Mouse (Mus musculus): ENCODE measurements at regions not wholly inside any gene's neighbourhood (a gene's known extent, or its start where the extent isn't known, plus 50 kb on each side); places are given as distances from the start of the nearest gene placed in this dataset.
"Not testable (repeated sequence)": the region's sequence is repeated elsewhere in the genome, so short reads cannot be mapped to it uniquely, and the experiment has no call there.

DNA sequence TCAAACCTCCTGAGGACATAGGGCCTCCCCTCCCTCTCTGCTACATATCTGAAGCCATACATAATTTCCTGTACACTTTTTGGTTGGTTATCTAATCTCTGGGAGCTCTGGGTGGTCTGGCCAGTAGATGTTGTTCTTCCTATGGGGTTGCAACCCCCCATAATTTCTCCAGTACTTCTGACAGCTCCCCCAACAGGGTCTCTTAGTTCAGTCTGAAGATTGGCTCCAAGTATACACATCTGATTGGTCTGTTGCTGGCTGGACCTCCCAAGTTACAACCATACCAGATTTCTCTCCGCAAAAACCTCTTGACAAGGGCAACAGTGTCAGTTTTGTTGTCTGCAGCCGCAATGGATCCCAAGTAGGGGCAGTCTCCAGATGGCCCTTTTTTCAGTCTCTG, 68.2 kb upstream of the Syn3 start:
- ATAC-seq (replicated peaks; ENCODE audit: low FRiP score); H3K27ac ChIP-seq (ENCODE audit: low read depth, low read length); H3K9me3 ChIP-seq (ENCODE audit: control insufficient read depth, low read length); H3K4me3 ChIP-seq (ENCODE audit: low read depth, low read length); DNase-seq (ENCODE audit: low spot score); H3K4me2 ChIP-seq (ENCODE audit: low read depth, low read length, severe bottlenecking); H3K27me3 ChIP-seq (ENCODE audit: control insufficient read depth, insufficient read depth, low read length); H3K9ac ChIP-seq (ENCODE audit: low read length); H3K36me3 ChIP-seq (ENCODE audit: control insufficient read depth, insufficient read depth, low read length); H3K4me1 ChIP-seq (replicated peaks; ENCODE audit: control insufficient read depth, insufficient read depth, low read length): not testable (repeated sequence)
- 87% methylated on average over 2 of the region's 2 CpGs for WGBS

DNA sequence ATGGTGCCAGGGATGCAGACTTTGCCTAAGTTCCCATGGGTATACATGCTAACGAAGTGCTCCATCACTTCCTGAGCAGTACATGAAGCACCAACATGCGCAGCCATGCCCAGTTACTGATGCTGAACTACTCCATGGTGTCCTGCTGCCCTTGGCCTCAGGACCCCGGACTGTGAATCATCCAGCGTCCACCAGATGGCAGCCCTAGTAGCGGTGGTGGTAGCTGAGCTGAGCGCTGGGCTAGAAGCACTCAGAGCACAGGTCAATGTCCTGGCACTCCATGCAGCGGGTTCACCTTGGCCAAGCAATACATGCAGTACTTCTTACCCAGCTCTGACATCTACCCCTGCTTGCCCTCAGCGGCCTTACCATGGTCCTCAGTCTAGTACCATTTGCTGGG, 57.1 kb upstream of the Syn3 start:
- ATAC-seq (replicated peaks; ENCODE audit: low FRiP score) (no peak), DNase-seq (ENCODE audit: low spot score) (no peak)
- WGBS = 66% methylated on average over 8 of the region's 8 CpGs

More for the DNA sequence above, 57.1 kb upstream of the Syn3 start:
- no peak overlapping the region for H3K4me2 ChIP-seq (ENCODE audit: low read depth, low read length, severe bottlenecking)
- no peaks in the 10 kb centered on the region for H3K9me3 ChIP-seq (ENCODE audit: control insufficient read depth, low read length)
- no peak overlapping the region for H3K9ac ChIP-seq (ENCODE audit: low read length)
- no peaks in the 10 kb centered on the region for H3K27me3 ChIP-seq (ENCODE audit: control insufficient read depth, insufficient read depth, low read length)
- H3K4me1 ChIP-seq (replicated peaks; ENCODE audit: control insufficient read depth, insufficient read depth, low read length) = no peaks in the 10 kb centered on the region
- no peak overlapping the region for H3K4me3 ChIP-seq (ENCODE audit: low read depth, low read length)
- H3K27ac ChIP-seq (ENCODE audit: low read depth, low read length) = no peak overlapping the region
- no peaks in the 10 kb centered on the region for H3K36me3 ChIP-seq (ENCODE audit: control insufficient read depth, insufficient read depth, low read length)
